Mouse (Mus musculus) embryo, embryonic 10.5 days (tissue): ENCODE data around the gene Ndufa11.

ENCODE experiments used
- DNase-seq: peaks from one replicate; pipeline ENCODE4 v3.0.0-alpha.2; 2015; ENCODE audit warnings: low spot score

Ndufa11 gene

GRCm38 (mm10) chr17:56715914-56716654 is 1.5 kb upstream of the Ndufa11 start:
- DNase-seq = no peak

- DNase-seq = peak; percentile 100
Observed at GRCm38 (mm10) chr17:56716655-56717362, 758 bp upstream of the Ndufa11 start.

GRCm38 (mm10) chr17:56722441-56722840 is 4.9 kb downstream of the Ndufa11 start:
- DNase-seq = peak; percentile 25

- DNase-seq = no peak
Observed at GRCm38 (mm10) chr17:56723419-56724161, 6.0 kb downstream of the Ndufa11 start.

GRCm38 (mm10) chr17:56727029-56727649 is 9.6 kb downstream of the Ndufa11 start:
- peak; percentile 49 for DNase-seq

GRCm38 (mm10) chr17:56727659-56728058 is 10.1 kb downstream of the Ndufa11 start:
- DNase-seq = peak; percentile 46

GRCm38 (mm10) chr17:56728117-56728516 is 10.6 kb downstream of the Ndufa11 start:
- DNase-seq = no peak

GRCm38 (mm10) chr17:56729151-56729550 is 11.6 kb downstream of the Ndufa11 start:
- peak; percentile 17 for DNase-seq

GRCm38 (mm10) chr17:56729656-56730055 is 12.1 kb downstream of the Ndufa11 start:
- DNase-seq = no peak

GRCm38 (mm10) chr17:56736534-56736933 is 19.0 kb downstream of the Ndufa11 start:
- DNase-seq = no peak

GRCm38 (mm10) chr17:56738221-56738620 is 20.7 kb downstream of the Ndufa11 start:
- DNase-seq = no peak

GRCm38 (mm10) chr17:56740118-56740787 is 22.7 kb downstream of the Ndufa11 start:
- no peak for DNase-seq

GRCm38 (mm10) chr17:56740788-56741160 is 23.2 kb downstream of the Ndufa11 start:
- DNase-seq = no peak

GRCm38 (mm10) chr17:56744173-56744572 is 26.6 kb downstream of the Ndufa11 start:
- no peak for DNase-seq

- DNase-seq = peak; percentile 64
Observed at GRCm38 (mm10) chr17:56751404-56752072, 34.0 kb downstream of the Ndufa11 start.

- DNase-seq = no peak
Observed at GRCm38 (mm10) chr17:56753452-56753851, 35.9 kb downstream of the Ndufa11 start.

- DNase-seq = no peak
Observed at GRCm38 (mm10) chr17:56754271-56755185, 37.0 kb downstream of the Ndufa11 start.

GRCm38 (mm10) chr17:56756703-56757399 is 39.3 kb downstream of the Ndufa11 start:
- no peak for DNase-seq

GRCm38 (mm10) chr17:56757416-56758123 is 40.0 kb downstream of the Ndufa11 start, which contains the start of gene Nrtn:
Gene Nrtn, minus strand, starts transcription at chr17:56757530.
- peak; percentile 88 for DNase-seq
